Mouse (Mus musculus): ENCODE data around the gene Hdac7. TPM values are rescaled to one million over a fixed set of nuclear protein-coding genes. Genes with fewer than 3 reads are reported as not detected.

The Hdac7 gene
- polyA plus RNA-seq, 1 experiment, result 254 TPM

GRCm38 (mm10) chr15:97748964-97749363 lies 95.3 kb downstream of the Hdac7 start:
- no peak for DNase-seq
- H3K4me3 ChIP-seq (replicated peaks; ENCODE audit: extremely low read depth, low read depth, low read length), result no peak overlapping the region
- TF ChIP-seq CTCF (IDR thresholded peaks at IDR 0.05; ENCODE audit: insufficient read depth, low read length), result no peak
- H3K4me1 ChIP-seq (ENCODE audit: control insufficient read depth, insufficient read depth, low read length), result peaks cover 7% of the 10 kb centered on the region
- 91% methylated on average over 4 of the region's 4 CpGs for WGBS

- no peak for TF ChIP-seq POLR2A (IDR thresholded peaks at IDR 0.05; ENCODE audit: borderline replicate concordance, extremely low read depth, low read depth, low read length)
- TF ChIP-seq CTCF (IDR thresholded peaks at IDR 0.05; ENCODE audit: insufficient read depth, low read length), result no peak
- no peak for DNase-seq
- no peak overlapping the region for H3K4me3 ChIP-seq (replicated peaks; ENCODE audit: extremely low read depth, low read depth, low read length)
Observed at GRCm38 (mm10) chr15:97748309-97748708, 96.0 kb downstream of the Hdac7 start.

GRCm38 (mm10) chr15:97747486-97747885 lies 96.8 kb downstream of the Hdac7 start:
- no peak for DNase-seq
- TF ChIP-seq CTCF (IDR thresholded peaks at IDR 0.05; ENCODE audit: insufficient read depth, low read length), result no peak
- TF ChIP-seq POLR2A (IDR thresholded peaks at IDR 0.05; ENCODE audit: borderline replicate concordance, extremely low read depth, low read depth, low read length), result no peak
- Histone ChIP-seq H3K4me3 (replicated peaks; ENCODE audit: extremely low read depth, low read depth, low read length) (no peak overlapping the region), H3K4me1 (ENCODE audit: control insufficient read depth, insufficient read depth, low read length) (peaks cover 7% of the 10 kb centered on the region)
- WGBS, result 85% methylated on average over 4 of the region's 4 CpGs

More at GRCm38 (mm10) chr15:97748309-97748708, 96.0 kb downstream of the Hdac7 start:
- 70% methylated on average over 10 of the region's 10 CpGs for WGBS
- H3K4me1 ChIP-seq (ENCODE audit: control insufficient read depth, insufficient read depth, low read length), result peaks cover 7% of the 10 kb centered on the region

- 89% methylated on average over 24 of the region's 24 CpGs for WGBS
- TF ChIP-seq CTCF (IDR thresholded peaks at IDR 0.05; ENCODE audit: insufficient read depth, low read length), result no peak
- no peak for TF ChIP-seq POLR2A (IDR thresholded peaks at IDR 0.05; ENCODE audit: borderline replicate concordance, extremely low read depth, low read depth, low read length)
- DNase-seq, result no peak
- no peak overlapping the region for H3K4me3 ChIP-seq (replicated peaks; ENCODE audit: extremely low read depth, low read depth, low read length)
- H3K4me1 ChIP-seq (ENCODE audit: control insufficient read depth, insufficient read depth, low read length), result peaks cover 7% of the 10 kb centered on the region
Observed at GRCm38 (mm10) chr15:97746748-97747147, 97.6 kb downstream of the Hdac7 start.

GRCm38 (mm10) chr15:97746278-97746677 lies 98.0 kb downstream of the Hdac7 start:
- H3K4me3 ChIP-seq (replicated peaks; ENCODE audit: extremely low read depth, low read depth, low read length), result no peak overlapping the region
- H3K4me1 ChIP-seq (ENCODE audit: control insufficient read depth, insufficient read depth, low read length), result peaks cover 7% of the 10 kb centered on the region
- WGBS, result 74% methylated on average over 10 of the region's 10 CpGs
- TF ChIP-seq CTCF (IDR thresholded peaks at IDR 0.05; ENCODE audit: insufficient read depth, low read length), result no peak
- no peak for TF ChIP-seq POLR2A (IDR thresholded peaks at IDR 0.05; ENCODE audit: borderline replicate concordance, extremely low read depth, low read depth, low read length)
- no peak for DNase-seq

GRCm38 (mm10) chr15:97745331-97745730 lies 99.0 kb downstream of the Hdac7 start:
- no peak for TF ChIP-seq POLR2A (IDR thresholded peaks at IDR 0.05; ENCODE audit: borderline replicate concordance, extremely low read depth, low read depth, low read length)
- no peak for TF ChIP-seq CTCF (IDR thresholded peaks at IDR 0.05; ENCODE audit: insufficient read depth, low read length)
- no peak for DNase-seq
- Histone ChIP-seq H3K4me3 (replicated peaks; ENCODE audit: extremely low read depth, low read depth, low read length) (no peak overlapping the region), H3K4me1 (ENCODE audit: control insufficient read depth, insufficient read depth, low read length) (peaks cover under 1% of the 10 kb centered on the region)
- WGBS, result 40% methylated on average over 10 of the region's 10 CpGs

- H3K4me1 ChIP-seq (ENCODE audit: control insufficient read depth, insufficient read depth, low read length), result no peaks in the 10 kb centered on the region; the same call in none of the 2 replicates
Observed at GRCm38 (mm10) chr15:97744930-97745329, 99.4 kb downstream of the Hdac7 start.

GRCm38 (mm10) chr15:97743961-97744525 lies 100.3 kb downstream of the Hdac7 start:
- no peak for TF ChIP-seq CTCF (IDR thresholded peaks at IDR 0.05; ENCODE audit: insufficient read depth, low read length)
- no peak for TF ChIP-seq POLR2A (IDR thresholded peaks at IDR 0.05; ENCODE audit: borderline replicate concordance, extremely low read depth, low read depth, low read length)
- 68% methylated on average over 12 of the region's 12 CpGs for WGBS

More at GRCm38 (mm10) chr15:97744930-97745329, 99.4 kb downstream of the Hdac7 start:
- no peak for TF ChIP-seq CTCF (IDR thresholded peaks at IDR 0.05; ENCODE audit: insufficient read depth, low read length)
- TF ChIP-seq POLR2A (IDR thresholded peaks at IDR 0.05; ENCODE audit: borderline replicate concordance, extremely low read depth, low read depth, low read length), result no peak
- H3K4me3 ChIP-seq (replicated peaks; ENCODE audit: extremely low read depth, low read depth, low read length), result no peak overlapping the region
- no peak for DNase-seq
- WGBS, result 71% methylated on average over 10 of the region's 10 CpGs

GRCm38 (mm10) chr15:97743210-97743609 lies 101.1 kb downstream of the Hdac7 start:
- DNase-seq, result no peak
- H3K4me3 ChIP-seq (replicated peaks; ENCODE audit: extremely low read depth, low read depth, low read length), result no peak overlapping the region
- no peak for TF ChIP-seq CTCF (IDR thresholded peaks at IDR 0.05; ENCODE audit: insufficient read depth, low read length)
- H3K4me1 ChIP-seq (ENCODE audit: control insufficient read depth, insufficient read depth, low read length), result no peaks in the 10 kb centered on the region; the same call in 1 of the 2 replicates
- WGBS, result 76% methylated on average over 5 of the region's 5 CpGs

More at GRCm38 (mm10) chr15:97743961-97744525, 100.3 kb downstream of the Hdac7 start:
- no peak overlapping the region for H3K4me3 ChIP-seq (replicated peaks; ENCODE audit: extremely low read depth, low read depth, low read length)
- H3K4me1 ChIP-seq (ENCODE audit: control insufficient read depth, insufficient read depth, low read length), result no peaks in the 10 kb centered on the region; the same call in 1 of the 2 replicates
- DNase-seq, result no peak

Other genes starting within 250 kb of the Hdac7 start
- 3.1 and 5.0 TPM in 2 replicates for gene Rpap3, start 138.7 kb downstream of the Hdac7 start, polyA plus RNA-seq (2012; rRNA removed)
- 4.0 and 18.9 TPM in 2 replicates for gene Endou, start 113.2 kb downstream of the Hdac7 start, polyA plus RNA-seq (2012; rRNA removed)
- 94.2 and 133 TPM in 2 replicates for gene Rapgef3, start 76.5 kb downstream of the Hdac7 start, polyA plus RNA-seq (2012; rRNA removed)
- 158 and 174 TPM in 2 replicates for gene Slc48a1, start 66.0 kb downstream of the Hdac7 start, polyA plus RNA-seq (2012; rRNA removed)
- gene Vdr, start 66.1 kb upstream of the Hdac7 start, polyA plus RNA-seq (2012; rRNA removed), result 4.0 and 6.3 TPM in 2 replicates
- gene Tmem106c, start 119.7 kb upstream of the Hdac7 start, polyA plus RNA-seq (2012; rRNA removed), result 25.8 and 34.2 TPM in 2 replicates
- 0.14 and 0.51 TPM in 2 replicates for gene Col2a1, start 160.2 kb upstream of the Hdac7 start, polyA plus RNA-seq (2012; rRNA removed)
- gene Pfkm, start 248.1 kb upstream of the Hdac7 start, polyA plus RNA-seq (2012; rRNA removed), result 19.8 and 54.0 TPM in 2 replicates
- 8.7 and 13.1 TPM in 2 replicates for gene Senp1, start 249.2 kb upstream of the Hdac7 start, polyA plus RNA-seq (2012; rRNA removed)